Mouse (Mus musculus) lung, embryonic 16.5 days (tissue): Measurements from ENCODE around the gene Gpnmb. TPM values are rescaled to one million over a fixed set of nuclear protein-coding genes. Genes with fewer than 3 reads are reported as not detected.
A peak's percentile ranks its signal among the peaks of the same experiment; 100 is the strongest.

Source experiments
- ATAC-seq: fragments of 200-750 bp; cut with Nextera tagmentation; 2 replicates; pipeline ENCODE4 v1.8.0; 2017; ENCODE audit warnings: low read depth, mild to moderate bottlenecking, moderate library complexity
- H3K27ac ChIP-seq: fragments of 300-500 bp; sonication (generic); 2 replicates; pipeline ENCODE4 v1.5.1; 2014; ENCODE audit warnings: mild to moderate bottlenecking, control low read depth, low read length
- H3K27me3 ChIP-seq: fragments of 300-500 bp; sonication (generic); 2 replicates; pipeline ENCODE4 v1.6.1; 2014; ENCODE audit warnings: low read depth, low read length, mixed read lengths; ENCODE audit not compliant: control insufficient read depth, insufficient read depth
- H3K36me3 ChIP-seq: fragments of 300-500 bp; sonication (generic); 2 replicates; pipeline ENCODE4 v1.6.1; 2014; ENCODE audit warnings: low read length; ENCODE audit not compliant: control insufficient read depth, insufficient read depth
- H3K4me1 ChIP-seq: fragments of 300-500 bp; sonication (generic); replicated peaks from 2 replicates; pipeline ENCODE4 v1.6.1; 2014; ENCODE audit warnings: low read length, mixed read lengths; ENCODE audit not compliant: control insufficient read depth, insufficient read depth
- H3K4me2 ChIP-seq: fragments of 300-500 bp; sonication (generic); 2 replicates; pipeline ENCODE4 v1.6.1; 2014; ENCODE audit warnings: low read depth, low read length, control low read depth
- H3K4me3 ChIP-seq: fragments of 300-500 bp; sonication (generic); 2 replicates; pipeline ENCODE4 v1.5.1; 2014; ENCODE audit warnings: mild to moderate bottlenecking, low read length, control low read depth
- H3K9ac ChIP-seq: fragments of 300-500 bp; sonication (generic); 2 replicates; pipeline ENCODE4 v1.6.1; 2014; ENCODE audit warnings: low read length, control low read depth
- H3K9me3 ChIP-seq: fragments of 300-500 bp; sonication (generic); 2 replicates; pipeline ENCODE4 v1.6.1; 2016; ENCODE audit warnings: low read length; ENCODE audit not compliant: control insufficient read depth
- WGBS: fragments of 180-500 bp; shearing (Covaris S2); extraction: QIAGEN DNeasy Blood & Tissue Kit; methylation state at CpG from one replicate; pipeline ENCODE4 v1.1.7; 2014; 5-methylcytosine and 5-hydroxymethylcytosine counted together
- polyA plus RNA-seq: library from polyadenylated mRNA; unstranded; fragments of >200 nt; fragmentation: Nextera tagmentation; extraction: Ambion mirVana; gene quantifications from 2 replicates; pipeline ENCODE4 v1.2.1, GENCODE M21; 2015

Gene Gpnmb
- polyA plus RNA-seq, 1 experiment from 2014 or later, result 0.93 TPM

GRCm38 (mm10) chr6:49120370-49120769 is 84.0 kb downstream of the Gpnmb start:
- H3K4me1 ChIP-seq, result peaks cover 18% of the 10 kb centered on the region
- H3K27ac ChIP-seq, result peak overlapping the region; percentile 8; the same call in 1 of the 2 replicates

More at GRCm38 (mm10) chr6:49120370-49120769, 84.0 kb downstream of the Gpnmb start:
- Histone ChIP-seq H3K36me3 (no peaks in the 10 kb centered on the region), H3K4me3 (no peak overlapping the region), H3K27me3 (no peaks in the 10 kb centered on the region), H3K4me2 (no peak overlapping the region), H3K9me3 (no peaks in the 10 kb centered on the region), H3K9ac (no peak overlapping the region)
- peak; percentile 8; the same call in 1 of the 2 replicates for ATAC-seq
- WGBS, result 68% methylated on average over 3 of the region's 3 CpGs

Other genes starting within 250 kb of the Gpnmb start
- 242 and 258 TPM in 2 replicates for gene Tmem176a, start 195.6 kb upstream of the Gpnmb start, polyA plus RNA-seq
- 450 and 479 TPM in 2 replicates for gene Tmem176b, start 195.1 kb upstream of the Gpnmb start, polyA plus RNA-seq
- gene Aoc1, start 163.7 kb upstream of the Gpnmb start, polyA plus RNA-seq, result 0.30 TPM in 1 of 2 replicates, not detected in the other
- gene 1600015I10Rik, start 106.7 kb upstream of the Gpnmb start, polyA plus RNA-seq, result not detected in 2 replicates
- not detected in 2 replicates for gene Doxl2, start 61.6 kb upstream of the Gpnmb start, polyA plus RNA-seq
- gene Svs1, start 49.7 kb upstream of the Gpnmb start, polyA plus RNA-seq, result not detected in 2 replicates
- 66.4 and 77.4 TPM in 2 replicates for gene Malsu1, start 37.2 kb downstream of the Gpnmb start, polyA plus RNA-seq
- gene Igf2bp3, start 178.4 kb downstream of the Gpnmb start, polyA plus RNA-seq, result 37.5 and 41.0 TPM in 2 replicates
- gene Tra2a, start 227.5 kb downstream of the Gpnmb start, polyA plus RNA-seq, result 111 TPM in 2 replicates